Mouse (Mus musculus) limb, embryonic 14.5 days (tissue): Measurements from ENCODE around the gene Tmed1. TPM values are rescaled to one million over a fixed set of nuclear protein-coding genes. Genes with fewer than 3 reads are reported as not detected.
"Not testable (repeated sequence)": the region's sequence is repeated elsewhere in the genome, so short reads cannot be mapped to it uniquely, and the experiment has no call there.

Experiments used
- ATAC-seq: fragments of 200-750 bp; cut with Nextera tagmentation; 2 replicates; pipeline ENCODE4 v1.8.0; 2017; ENCODE audit warnings: low read depth, moderate number of reproducible peaks, moderate TSS enrichment; ENCODE audit not compliant: low FRiP score
- DNase-seq: peaks from one replicate; pipeline ENCODE4 v3.0.0-alpha.2; 2015; ENCODE audit warnings: low spot score
- H3K27ac ChIP-seq: fragments of 300-500 bp; sonication (generic); replicated peaks from 2 replicates; pipeline ENCODE4 v1.5.1; 2014; ENCODE audit warnings: low read depth, mild to moderate bottlenecking, low read length, moderate library complexity, mixed read lengths
- H3K27me3 ChIP-seq: fragments of 300-500 bp; sonication (generic); 2 replicates; pipeline ENCODE4 v1.6.1; 2014; ENCODE audit warnings: low read length, mixed read lengths; ENCODE audit not compliant: control insufficient read depth, insufficient read depth
- H3K36me3 ChIP-seq: fragments of 300-500 bp; sonication (generic); 2 replicates; pipeline ENCODE4 v1.6.1; 2014; ENCODE audit warnings: mild to moderate bottlenecking, low read length, moderate library complexity, mixed read lengths; ENCODE audit not compliant: control insufficient read depth, insufficient read depth
- H3K4me1 ChIP-seq: fragments of 300-500 bp; sonication (generic); 2 replicates; pipeline ENCODE4 v1.6.1; 2014; ENCODE audit warnings: antibody characterized with exemption, low read length, mixed read lengths; ENCODE audit not compliant: control insufficient read depth, insufficient read depth
- H3K4me2 ChIP-seq: fragments of 300-500 bp; sonication (generic); replicated peaks from 2 replicates; pipeline ENCODE4 v1.6.1; 2014; ENCODE audit warnings: low read depth, mild to moderate bottlenecking, low read length, moderate library complexity; ENCODE audit not compliant: severe bottlenecking
- H3K4me3 ChIP-seq: fragments of 300-500 bp; sonication (generic); replicated peaks from 2 replicates; pipeline ENCODE4 v1.5.1; 2014; ENCODE audit warnings: low read length
- H3K9ac ChIP-seq: fragments of 300-500 bp; sonication (generic); 2 replicates; pipeline ENCODE4 v1.6.1; 2014; ENCODE audit warnings: mild to moderate bottlenecking, low read depth, low read length, moderate library complexity; ENCODE audit not compliant: severe bottlenecking
- H3K9me3 ChIP-seq: fragments of 300-500 bp; sonication (generic); 2 replicates; pipeline ENCODE4 v1.6.1; 2016; ENCODE audit warnings: low read length; ENCODE audit not compliant: control insufficient read depth
- POLR2A ChIP-seq: fragments of 200-500 bp; IDR thresholded peaks from 2 replicates; pipeline ENCODE4 v1.8.0; 2012; ENCODE audit warnings: inconsistent platforms, mild to moderate bottlenecking, moderate library complexity, borderline replicate concordance; ENCODE audit not compliant: insufficient read depth, insufficient read length; ENCODE audit errors: extremely low read depth
- WGBS: fragments of 180-500 bp; shearing (Covaris S2); extraction: QIAGEN DNeasy Blood & Tissue Kit; methylation state at CpG from one replicate; pipeline ENCODE4 v1.1.7; 2014; 5-methylcytosine and 5-hydroxymethylcytosine counted together
- polyA plus RNA-seq, 2 experiments: library from polyadenylated mRNA; depleted of rRNA in 1 of 2; stranded (reverse) in 1 of 2; unstranded in 1 of 2; fragments of >200 nt; fragmentation: Nextera tagmentation in 1 of 2; extraction: Ambion mirVana in 1 of 2; gene quantifications; 2 replicates each; pipeline versions ENCODE4 v1.2.1 to v1.2.3; 2012 to 2014

Tmed1 gene
- polyA plus RNA-seq, 2 experiments: 96.0 to 119 TPM

- H3K4me2 ChIP-seq: no peak overlapping the region
- no peak for TF ChIP-seq POLR2A
- WGBS: 75% methylated on average over 7 of the region's 7 CpGs
- no peak overlapping the region for H3K9ac ChIP-seq
- no peaks in the 10 kb centered on the region for H3K9me3 ChIP-seq
- H3K4me1 ChIP-seq: no peaks in the 10 kb centered on the region
- no peak overlapping the region for H3K27ac ChIP-seq
- H3K36me3 ChIP-seq: 0 out of 2 replicates have a peak, but pooled peaks cover 3% of the 10 kb centered on the region
- no peaks in the 10 kb centered on the region for H3K27me3 ChIP-seq
- no peak for DNase-seq
- H3K4me3 ChIP-seq: no peak overlapping the region
- no peak for ATAC-seq
These were observed 15.3 kb upstream of the Tmed1 start for GRCm38 (mm10) chr9:21525142-21525936.

GRCm38 (mm10) chr9:21518690-21519089 is 8.6 kb upstream of the Tmed1 start:
- ATAC-seq, H3K4me1 ChIP-seq, H3K4me2 ChIP-seq, H3K27me3 ChIP-seq, H3K4me3 ChIP-seq, H3K9me3 ChIP-seq, DNase-seq, H3K36me3 ChIP-seq, H3K27ac ChIP-seq, H3K9ac ChIP-seq: not testable (repeated sequence)
- WGBS: 87% methylated on average over 6 of the region's 6 CpGs

GRCm38 (mm10) chr9:21517947-21518495 is 8.0 kb upstream of the Tmed1 start:
- TF ChIP-seq POLR2A: no peak
- Histone ChIP-seq H3K4me1 (no peaks in the 10 kb centered on the region), H3K9me3 (no peaks in the 10 kb centered on the region), H3K27me3 (no peaks in the 10 kb centered on the region), H3K4me2 (no peak overlapping the region), H3K27ac (no peak overlapping the region), H3K9ac (no peak overlapping the region), H3K4me3 (no peak overlapping the region), H3K36me3 (no peaks in the 10 kb centered on the region)
- no peak for DNase-seq
- WGBS: 59% methylated on average over 6 of the region's 6 CpGs
- no peak for ATAC-seq

GRCm38 (mm10) chr9:21513466-21513865 is 3.4 kb upstream of the Tmed1 start:
- ATAC-seq (no peak), DNase-seq (no peak)
- peaks cover 5% of the 10 kb centered on the region for H3K36me3 ChIP-seq
- H3K9me3 ChIP-seq: no peaks in the 10 kb centered on the region
- no peak overlapping the region for H3K4me2 ChIP-seq
- no peak overlapping the region for H3K9ac ChIP-seq
- H3K27ac ChIP-seq: no peak overlapping the region
- no peaks in the 10 kb centered on the region for H3K27me3 ChIP-seq
- H3K4me1 ChIP-seq: peaks cover 7% of the 10 kb centered on the region
- H3K4me3 ChIP-seq: no peak overlapping the region
- WGBS: 100% methylated on average over 4 of the region's 4 CpGs
- TF ChIP-seq POLR2A: no peak

- no peak for TF ChIP-seq POLR2A
- WGBS: 76% methylated on average over 9 of the region's 9 CpGs
- Histone ChIP-seq H3K9ac (0 out of 2 replicates have a peak overlapping the region, but pooled peaks have one; percentile 66), H3K4me2 (peak overlapping the region; percentile 83), H3K27me3 (no peaks in the 10 kb centered on the region), H3K9me3 (no peaks in the 10 kb centered on the region), H3K36me3 (peaks cover 29% of the 10 kb centered on the region), H3K4me1 (peaks cover 7% of the 10 kb centered on the region), H3K4me3 (peak overlapping the region; percentile 72), H3K27ac (no peak overlapping the region)
- ATAC-seq (no peak), DNase-seq (no peak)
These were observed 1.0 kb upstream of the Tmed1 start for GRCm38 (mm10) chr9:21511052-21511451.
